Comparison of ENCODE assay signal across 8 mouse cellular contexts in the genomic region with DNA sequence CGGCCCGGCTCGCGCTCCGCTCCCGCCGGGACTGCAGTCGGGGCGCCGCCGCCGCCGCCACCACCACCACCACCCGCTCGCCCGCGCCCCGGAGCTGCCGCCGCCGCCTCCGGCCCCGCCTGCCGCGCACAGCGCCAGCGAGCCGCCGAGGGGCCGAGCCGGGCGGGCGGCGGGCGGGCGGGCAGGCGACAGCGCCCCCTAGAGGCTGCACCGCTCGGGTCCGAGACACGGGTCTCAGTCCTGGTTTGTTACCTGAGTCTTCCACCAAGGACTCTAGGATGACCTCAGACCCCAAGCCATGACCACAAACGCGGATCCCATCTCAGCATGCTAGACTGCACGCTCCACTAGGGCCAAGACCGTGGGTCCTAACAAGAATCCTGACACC. TPM values are rescaled to one million over a fixed set of nuclear protein-coding genes. Genes with fewer than 3 reads are reported as not detected.
A peak's percentile ranks its signal among the peaks of the same experiment; 100 is the strongest.
DNase-seq lines count a peak whose midpoint lies in the region; ATAC-seq and TF ChIP-seq lines count a peak whose summit lies in the region.

A gene (minus strand): TSS at position 33 of the 388 bp plus-strand sequence.

- H3K27me3 ChIP-seq in embryonic facial prominence, embryonic 14.5 days (replicated peaks; ENCODE audit: control insufficient read depth, insufficient read depth, low read length): no peaks in the 10 kb centered on the region
- no peaks in the 10 kb centered on the region for H3K27me3 ChIP-seq in liver, adult 2 months (ENCODE audit: control insufficient read depth, insufficient read depth, low read length)

- peak; percentile 75 for TF ChIP-seq CTCF in liver, adult 2 months (IDR thresholded peaks at IDR 0.05; ENCODE audit: low read depth, low read length)

- H3K4me3 ChIP-seq in embryonic facial prominence, embryonic 14.5 days (ENCODE audit: low read depth, low read length): peak within 1 kb of the TSS; percentile 95
- H3K4me3 ChIP-seq in liver, adult 2 months (ENCODE audit: insufficient read depth, low read depth, low read length): peak within 1 kb of the TSS; percentile 79

- no peaks in the 10 kb centered on the region for H3K36me3 ChIP-seq in embryonic facial prominence, embryonic 14.5 days (ENCODE audit: control insufficient read depth, insufficient read depth, low read length)
- no peaks in the 10 kb centered on the region for H3K36me3 ChIP-seq in liver, adult 2 months (ENCODE audit: control insufficient read depth, insufficient read depth, low read length)

- ATAC-seq in embryonic facial prominence, embryonic 14.5 days (ENCODE audit: low read depth): peak; percentile 81
- ATAC-seq in monocyte, adult 5-6 weeks (replicated peaks; ENCODE audit: insufficient number of reproducible peaks, low FRiP score, low TSS enrichment, poor library complexity, severe bottlenecking): no peak

- no peaks in the 10 kb centered on the region for H3K9me3 ChIP-seq in embryonic facial prominence, embryonic 14.5 days (ENCODE audit: control insufficient read depth, low read length)

- H3K9ac ChIP-seq in embryonic facial prominence, embryonic 14.5 days (ENCODE audit: low read depth, low read length): peak within 1 kb of the TSS; percentile 98
- peak within 1 kb of the TSS; percentile 88 for H3K9ac ChIP-seq in liver, adult 2 months (ENCODE audit: low read depth, low read length)

- TF ChIP-seq POLR2A in liver, adult 2 months (IDR thresholded peaks at IDR 0.05; ENCODE audit: extremely low read depth, insufficient read depth, low read length): no peak

- 0% methylated on average over 8 of the region's 46 CpGs for WGBS in embryonic facial prominence, embryonic 14.5 days
- WGBS in liver, adult 2 months: 9% methylated on average over 44 of the region's 46 CpGs

- H3K79me2 ChIP-seq in liver, adult 2 months (ENCODE audit: control insufficient read depth, insufficient read depth, low read length): peaks cover 45% of the 10 kb centered on the region

- peak within 1 kb of the TSS; percentile 84 for H3K4me2 ChIP-seq in embryonic facial prominence, embryonic 14.5 days (ENCODE audit: low read depth, low read length)

- DNase-seq in 416B (ENCODE audit: low read depth): peak; percentile 62
- DNase-seq in adrenal gland, postnatal 36 days: peak; percentile 87 to 94
- peak; percentile 66 for DNase-seq in embryonic facial prominence, embryonic 14.5 days (ENCODE audit: low spot score)
- DNase-seq in heart, adult 9 months (ENCODE audit: low spot score in 2 of 2): peak; percentile 69 to 76
- DNase-seq in kidney, adult 9 months: peak; percentile 78
- no peak for DNase-seq in liver, adult 2 months (ENCODE audit: extremely low read depth, low read depth, low spot score)
- DNase-seq in spleen, postnatal 36 days (ENCODE audit: low spot score in 2 of 2): peak; percentile 84 to 85

- H3K27ac ChIP-seq in embryonic facial prominence, embryonic 14.5 days (replicated peaks; ENCODE audit: low read depth, low read length): peak within 1 kb of the TSS; percentile 89
- H3K27ac ChIP-seq in liver, adult 2 months (replicated peaks; ENCODE audit: insufficient read depth, low read depth, low read length): peak within 1 kb of the TSS; percentile 54

- peaks cover 44% of the 10 kb centered on the region for H3K4me1 ChIP-seq in embryonic facial prominence, embryonic 14.5 days (ENCODE audit: control insufficient read depth, insufficient read depth, low read length)
- peaks cover 16% of the 10 kb centered on the region for H3K4me1 ChIP-seq in liver, adult 2 months (ENCODE audit: control insufficient read depth, insufficient read depth, low read length)

RNA-seq across cellular contexts. Expression of the gene that starts here (rescaled TPM):
- total RNA-seq in adrenal gland, postnatal 36 days (2021): 10 to 100 TPM; 48.1 to 53.1 TPM
- 17.0 and 18.9 TPM in 2 replicates for polyA plus RNA-seq in embryonic facial prominence, embryonic 14.5 days (2014; fragmentation: Nextera tagmentation; extraction: Ambion mirVana)
- 11.3 and 16.4 TPM in 2 replicates for total RNA-seq in liver, adult 2 months (2014; rRNA removed)
- polyA plus RNA-seq in liver, adult 2 months (2012; rRNA removed): 23.4 and 30.3 TPM in 2 replicates
- total RNA-seq in monocyte, adult 5-6 weeks (2017): 270 to 475 TPM (median 366 TPM) in 3 replicates
